Mouse (Mus musculus) forebrain, embryonic 13.5 days (tissue): ENCODE results near the gene Slc1a1. TPM values are rescaled to one million over a fixed set of nuclear protein-coding genes. Genes with fewer than 3 reads are reported as not detected.

ENCODE experiments used
- ATAC-seq: fragments of 200-750 bp; cut with Nextera tagmentation; 2 replicates; pipeline ENCODE4 v1.8.0; 2017
- H3K27ac ChIP-seq: fragments of 300-500 bp; sonication (generic); 2 replicates; pipeline ENCODE4 v1.5.1; 2015; ENCODE audit warnings: inconsistent platforms, mild to moderate bottlenecking, moderate library complexity
- H3K27me3 ChIP-seq: fragments of 300-500 bp; sonication (generic); 2 replicates; pipeline ENCODE4 v1.6.1; 2015; ENCODE audit warnings: mild to moderate bottlenecking, inconsistent platforms
- H3K36me3 ChIP-seq: fragments of 300-500 bp; sonication (generic); 2 replicates; pipeline ENCODE4 v1.6.1; 2015; ENCODE audit warnings: mild to moderate bottlenecking, inconsistent platforms; ENCODE audit not compliant: poor library complexity, severe bottlenecking
- H3K4me1 ChIP-seq: fragments of 300-500 bp; sonication (generic); 2 replicates; pipeline ENCODE4 v1.6.1; 2015; ENCODE audit warnings: inconsistent platforms
- H3K4me2 ChIP-seq: fragments of 300-500 bp; sonication (generic); 2 replicates; pipeline ENCODE4 v1.6.1; 2015; ENCODE audit warnings: inconsistent platforms, mild to moderate bottlenecking, moderate library complexity
- H3K4me3 ChIP-seq: fragments of 300-500 bp; sonication (generic); 2 replicates; pipeline ENCODE4 v1.5.1; 2015; ENCODE audit warnings: mild to moderate bottlenecking, inconsistent platforms
- H3K9ac ChIP-seq: fragments of 300-500 bp; sonication (generic); 2 replicates; pipeline ENCODE4 v1.6.1; 2015; ENCODE audit warnings: mild to moderate bottlenecking, inconsistent platforms
- H3K9me3 ChIP-seq: fragments of 300-500 bp; sonication (generic); replicated peaks from 2 replicates; pipeline ENCODE4 v1.6.1; 2016; ENCODE audit warnings: inconsistent platforms
- WGBS: fragments of 180-500 bp; shearing (Covaris S2); methylation state at CpG from one replicate; pipeline ENCODE4 v1.1.7; 2015; 5-methylcytosine and 5-hydroxymethylcytosine counted together
- polyA plus RNA-seq: library from polyadenylated mRNA; unstranded; fragments of >200 nt; fragmentation: Nextera tagmentation; extraction: Ambion mirVana; gene quantifications from 2 replicates; pipeline ENCODE4 v1.2.1, GENCODE M21; 2015

Slc1a1 gene
- polyA plus RNA-seq: 10.1 and 10.7 TPM in 2 replicates

- H3K27me3 ChIP-seq: peaks cover 17% of the 10 kb centered on the region
- H3K4me3 ChIP-seq: peak within 1 kb of the TSS; percentile 61
- no peaks in the 10 kb centered on the region for H3K9me3 ChIP-seq
- H3K27ac ChIP-seq: no peak within 1 kb of the TSS
- H3K4me2 ChIP-seq: peak within 1 kb of the TSS; percentile 90
- no peaks in the 10 kb centered on the region for H3K36me3 ChIP-seq
- peak within 1 kb of the TSS; percentile 70 for H3K9ac ChIP-seq
- WGBS: under 1% methylated on average over 66 of the region's 68 CpGs
- peaks cover 4% of the 10 kb centered on the region for H3K4me1 ChIP-seq
- ATAC-seq: peak; percentile 94
Observed at GRCm38 (mm10) chr19:28834798-28835499, at the start of gene Slc1a1. Slc1a1 (plus strand) TSS chr19:28835049.

- no peaks in the 10 kb centered on the region for H3K27me3 ChIP-seq
- H3K4me3 ChIP-seq: no peak overlapping the region
- no peak overlapping the region for H3K4me2 ChIP-seq
- no peak overlapping the region for H3K27ac ChIP-seq
- H3K9ac ChIP-seq: no peak overlapping the region
- no peaks in the 10 kb centered on the region for H3K9me3 ChIP-seq
- H3K36me3 ChIP-seq: no peaks in the 10 kb centered on the region
- no peak for ATAC-seq
- WGBS: 83% methylated on average over 1 of the region's 1 CpGs
- H3K4me1 ChIP-seq: no peaks in the 10 kb centered on the region
Observed at GRCm38 (mm10) chr19:28790196-28790595, 44.7 kb upstream of the Slc1a1 start.

GRCm38 (mm10) chr19:28793307-28793706 is 41.5 kb upstream of the Slc1a1 start:
- no peak for ATAC-seq
- Histone ChIP-seq H3K4me2 (no peak overlapping the region), H3K36me3 (no peaks in the 10 kb centered on the region), H3K27ac (no peak overlapping the region), H3K27me3 (no peaks in the 10 kb centered on the region), H3K9me3 (no peaks in the 10 kb centered on the region), H3K9ac (no peak overlapping the region), H3K4me3 (no peak overlapping the region), H3K4me1 (peaks cover 18% of the 10 kb centered on the region)
- WGBS: 54% methylated on average over 2 of the region's 2 CpGs

GRCm38 (mm10) chr19:28796146-28796848 is 38.6 kb upstream of the Slc1a1 start:
- Histone ChIP-seq H3K27me3 (no peaks in the 10 kb centered on the region), H3K4me3 (no peak overlapping the region), H3K4me2 (no peak overlapping the region), H3K9ac (no peak overlapping the region), H3K9me3 (no peaks in the 10 kb centered on the region), H3K36me3 (no peaks in the 10 kb centered on the region), H3K4me1 (peaks cover 18% of the 10 kb centered on the region), H3K27ac (peak overlapping the region; percentile 68)
- WGBS: 48% methylated on average over 5 of the region's 5 CpGs
- ATAC-seq: peak; percentile 82

GRCm38 (mm10) chr19:28796966-28797365 is 37.9 kb upstream of the Slc1a1 start:
- Histone ChIP-seq H3K4me1 (peaks cover 18% of the 10 kb centered on the region), H3K4me2 (no peak overlapping the region), H3K4me3 (no peak overlapping the region), H3K9ac (no peak overlapping the region), H3K27me3 (no peaks in the 10 kb centered on the region), H3K9me3 (no peaks in the 10 kb centered on the region), H3K36me3 (no peaks in the 10 kb centered on the region), H3K27ac (peak overlapping the region; percentile 68)
- no peak for ATAC-seq
- 83% methylated on average over 1 of the region's 1 CpGs for WGBS

- Histone ChIP-seq H3K27me3 (no peaks in the 10 kb centered on the region), H3K4me3 (no peak overlapping the region), H3K9me3 (no peaks in the 10 kb centered on the region), H3K4me1 (peaks cover 18% of the 10 kb centered on the region), H3K9ac (no peak overlapping the region), H3K4me2 (no peak overlapping the region), H3K27ac (no peak overlapping the region), H3K36me3 (no peaks in the 10 kb centered on the region)
- 89% methylated on average over 6 of the region's 6 CpGs for WGBS
- no peak for ATAC-seq
Observed at GRCm38 (mm10) chr19:28797611-28798010, 37.2 kb upstream of the Slc1a1 start.

- ATAC-seq: no peak
- Histone ChIP-seq H3K4me2 (no peak overlapping the region), H3K4me3 (no peak overlapping the region), H3K27ac (no peak overlapping the region), H3K36me3 (no peaks in the 10 kb centered on the region), H3K9me3 (no peaks in the 10 kb centered on the region), H3K27me3 (no peaks in the 10 kb centered on the region), H3K4me1 (peaks cover 18% of the 10 kb centered on the region), H3K9ac (no peak overlapping the region)
- WGBS: 35% methylated on average over 6 of the region's 6 CpGs
Observed at GRCm38 (mm10) chr19:28800448-28800847, 34.4 kb upstream of the Slc1a1 start.

- ATAC-seq: no peak
- no peak overlapping the region for H3K4me2 ChIP-seq
- H3K9me3 ChIP-seq: no peaks in the 10 kb centered on the region
- H3K36me3 ChIP-seq: no peaks in the 10 kb centered on the region
- H3K27ac ChIP-seq: no peak overlapping the region
- 91% methylated on average over 6 of the region's 6 CpGs for WGBS
- no peak overlapping the region for H3K4me3 ChIP-seq
- H3K4me1 ChIP-seq: no peaks in the 10 kb centered on the region
- H3K9ac ChIP-seq: no peak overlapping the region
- no peaks in the 10 kb centered on the region for H3K27me3 ChIP-seq
Observed at GRCm38 (mm10) chr19:28806276-28806675, 28.6 kb upstream of the Slc1a1 start.

GRCm38 (mm10) chr19:28806821-28807496 is 27.9 kb upstream of the Slc1a1 start:
- no peaks in the 10 kb centered on the region for H3K9me3 ChIP-seq
- no peak overlapping the region for H3K4me2 ChIP-seq
- H3K27ac ChIP-seq: no peak overlapping the region
- H3K27me3 ChIP-seq: no peaks in the 10 kb centered on the region
- peak; percentile 79; the same call in 1 of the 2 replicates for ATAC-seq
- WGBS: 88% methylated on average over 11 of the region's 11 CpGs
- no peaks in the 10 kb centered on the region for H3K4me1 ChIP-seq
- no peaks in the 10 kb centered on the region for H3K36me3 ChIP-seq
- no peak overlapping the region for H3K9ac ChIP-seq
- H3K4me3 ChIP-seq: no peak overlapping the region

- no peak overlapping the region for H3K9ac ChIP-seq
- H3K27ac ChIP-seq: no peak overlapping the region
- H3K27me3 ChIP-seq: no peaks in the 10 kb centered on the region
- no peak overlapping the region for H3K4me3 ChIP-seq
- no peaks in the 10 kb centered on the region for H3K36me3 ChIP-seq
- H3K9me3 ChIP-seq: no peaks in the 10 kb centered on the region
- peak; percentile 69; the same call in 1 of the 2 replicates for ATAC-seq
- H3K4me2 ChIP-seq: no peak overlapping the region
- no peaks in the 10 kb centered on the region for H3K4me1 ChIP-seq
- WGBS: 55% methylated on average over 2 of the region's 2 CpGs
Observed at GRCm38 (mm10) chr19:28807497-28807871, 27.4 kb upstream of the Slc1a1 start.

- 85% methylated on average over 4 of the region's 4 CpGs for WGBS
- H3K4me3 ChIP-seq: no peak overlapping the region
- ATAC-seq: no peak
- no peaks in the 10 kb centered on the region for H3K27me3 ChIP-seq
- no peaks in the 10 kb centered on the region for H3K4me1 ChIP-seq
- H3K4me2 ChIP-seq: no peak overlapping the region
- no peak overlapping the region for H3K27ac ChIP-seq
- no peak overlapping the region for H3K9ac ChIP-seq
- H3K36me3 ChIP-seq: no peaks in the 10 kb centered on the region
- no peaks in the 10 kb centered on the region for H3K9me3 ChIP-seq
Observed at GRCm38 (mm10) chr19:28818286-28818685, 16.6 kb upstream of the Slc1a1 start.

- Histone ChIP-seq H3K27me3 (no peaks in the 10 kb centered on the region), H3K27ac (no peak overlapping the region), H3K9ac (peak overlapping the region; percentile 39; the same call in 1 of the 2 replicates), H3K4me2 (peak overlapping the region; percentile 50), H3K9me3 (no peaks in the 10 kb centered on the region), H3K4me1 (peaks cover 8% of the 10 kb centered on the region), H3K4me3 (peak overlapping the region; percentile 19; the same call in 1 of the 2 replicates), H3K36me3 (no peaks in the 10 kb centered on the region)
- ATAC-seq: peak; percentile 70
- 13% methylated on average over 15 of the region's 15 CpGs for WGBS
Observed at GRCm38 (mm10) chr19:28827697-28828328, 7.0 kb upstream of the Slc1a1 start.
